Mouse (Mus musculus) midbrain, embryonic 14.5 days (tissue): Measurements from ENCODE around the gene Exoc3l. TPM values are rescaled to one million over a fixed set of nuclear protein-coding genes. Genes with fewer than 3 reads are reported as not detected.
"Not testable (repeated sequence)": the region's sequence is repeated elsewhere in the genome, so short reads cannot be mapped to it uniquely, and the experiment has no call there.

Source experiments
- ATAC-seq: fragments of 200-750 bp; cut with Nextera tagmentation; 2 replicates; pipeline ENCODE4 v1.8.0; 2017; ENCODE audit warnings: moderate number of reproducible peaks, moderate library complexity; ENCODE audit not compliant: low FRiP score, low TSS enrichment
- DNase-seq: peaks from one replicate; pipeline ENCODE4 v3.0.0-alpha.2; 2015
- H3K27ac ChIP-seq: fragments of 300-500 bp; sonication (generic); replicated peaks from 2 replicates; pipeline ENCODE4 v1.5.1; 2014; ENCODE audit warnings: mild to moderate bottlenecking, low read depth, low read length, moderate library complexity
- H3K27me3 ChIP-seq: fragments of 300-500 bp; sonication (generic); 2 replicates; pipeline ENCODE4 v1.6.1; 2014; ENCODE audit warnings: low read length, control low read depth, mixed read lengths; ENCODE audit not compliant: control insufficient read depth, insufficient read depth
- H3K36me3 ChIP-seq: fragments of 300-500 bp; sonication (generic); 2 replicates; pipeline ENCODE4 v1.6.1; 2014; ENCODE audit warnings: low read length, control low read depth; ENCODE audit not compliant: control insufficient read depth, insufficient read depth
- H3K4me1 ChIP-seq: fragments of 300-500 bp; sonication (generic); 2 replicates; pipeline ENCODE4 v1.6.1; 2014; ENCODE audit warnings: mild to moderate bottlenecking, antibody characterized with exemption, low read length, control low read depth; ENCODE audit not compliant: control insufficient read depth, insufficient read depth
- H3K4me2 ChIP-seq: fragments of 300-500 bp; sonication (generic); 2 replicates; pipeline ENCODE4 v1.6.1; 2014; ENCODE audit warnings: mild to moderate bottlenecking, low read length, moderate library complexity
- H3K4me3 ChIP-seq: fragments of 300-500 bp; sonication (generic); replicated peaks from 2 replicates; pipeline ENCODE4 v1.5.1; 2014; ENCODE audit warnings: low read depth, low read length
- H3K9ac ChIP-seq: fragments of 300-500 bp; sonication (generic); replicated peaks from 2 replicates; pipeline ENCODE4 v1.6.1; 2014; ENCODE audit warnings: mild to moderate bottlenecking, low read length, moderate library complexity
- H3K9me3 ChIP-seq: fragments of 300-500 bp; sonication (generic); 2 replicates; pipeline ENCODE4 v1.6.1; 2016; ENCODE audit warnings: low read length, control low read depth, mixed read lengths; ENCODE audit not compliant: control insufficient read depth
- WGBS: fragments of 180-500 bp; shearing (Covaris S2); extraction: QIAGEN DNeasy Blood & Tissue Kit; methylation state at CpG from one replicate; pipeline ENCODE4 v1.1.7; 2014; 5-methylcytosine and 5-hydroxymethylcytosine counted together
- polyA plus RNA-seq: library from polyadenylated mRNA; unstranded; fragments of >200 nt; fragmentation: Nextera tagmentation; extraction: Ambion mirVana; gene quantifications from 2 replicates; pipeline ENCODE4 v1.2.1, GENCODE M21; 2014

Gene Exoc3l
- polyA plus RNA-seq, 1 experiment from 2014 or later: 13.1 TPM

DNA sequence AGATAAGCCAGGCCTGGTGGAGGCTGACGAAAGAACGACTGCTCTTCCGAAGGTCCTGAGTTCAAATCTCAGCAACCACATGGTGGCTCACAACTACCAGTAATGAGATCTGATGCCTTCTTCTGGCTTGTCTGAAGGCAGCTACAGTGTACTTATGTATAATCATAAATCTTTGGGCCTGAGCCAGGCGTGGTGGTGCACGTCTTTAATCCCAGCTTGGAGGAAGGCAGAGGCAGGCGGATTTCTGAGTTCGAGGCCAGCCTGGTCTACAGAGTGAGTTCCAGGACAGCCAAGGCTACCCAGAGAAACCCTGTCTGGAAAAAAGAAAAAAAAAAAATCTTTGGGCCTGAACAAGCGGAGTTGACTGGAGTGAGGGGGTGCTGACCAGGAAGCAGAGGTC lies 4.5 kb downstream of the Exoc3l start:
- H3K27ac ChIP-seq, H3K9me3 ChIP-seq, H3K27me3 ChIP-seq, DNase-seq, H3K4me3 ChIP-seq, H3K9ac ChIP-seq, ATAC-seq, H3K36me3 ChIP-seq, H3K4me2 ChIP-seq: not testable (repeated sequence)
- peaks cover 32% of the 10 kb centered on the region for H3K4me1 ChIP-seq
- WGBS: 82% methylated on average over 8 of the region's 8 CpGs

DNA sequence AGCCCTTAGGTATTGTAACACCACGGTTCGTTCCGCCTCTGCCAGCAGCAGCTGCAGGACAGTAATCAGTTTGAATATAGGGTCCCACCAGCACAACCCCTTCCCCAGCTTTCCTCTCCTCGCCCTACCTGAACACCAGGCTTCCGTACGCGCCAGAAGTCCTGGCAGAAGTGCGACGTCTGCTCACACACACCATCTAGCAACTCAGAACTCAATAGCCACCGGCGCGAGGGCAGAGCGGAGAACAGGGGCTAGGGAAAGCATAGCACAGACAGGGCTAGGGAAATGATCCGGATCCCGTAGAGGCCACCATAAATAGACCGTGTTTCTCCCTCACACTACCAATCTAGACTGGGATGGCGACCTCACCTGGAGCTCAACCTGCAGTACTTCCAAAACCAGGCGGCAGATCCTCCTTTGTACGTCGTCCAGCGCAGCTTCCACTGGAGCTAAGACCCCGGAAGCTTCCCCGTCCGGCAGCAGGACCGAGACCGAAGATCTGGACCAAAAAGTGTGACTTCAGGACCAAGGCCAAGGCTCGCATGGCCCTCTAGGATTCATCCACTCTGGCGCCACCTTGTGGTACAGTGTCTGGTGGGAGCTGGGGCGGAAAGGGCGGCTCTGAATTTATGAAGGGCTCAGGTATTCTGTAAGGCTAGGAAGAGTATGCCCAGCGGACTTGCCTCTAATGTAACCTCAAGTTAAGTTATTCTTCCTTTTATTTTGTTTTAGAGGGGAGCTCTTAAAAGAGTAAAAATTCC lies 5.2 kb downstream of the Exoc3l start:
- WGBS: 4% methylated on average over 31 of the region's 31 CpGs
- ATAC-seq (no peak), DNase-seq (peak; percentile 90)
- peak overlapping the region; percentile 67 for H3K4me2 ChIP-seq
- H3K36me3 ChIP-seq: no peaks in the 10 kb centered on the region
- peaks cover 38% of the 10 kb centered on the region for H3K4me1 ChIP-seq
- H3K27me3 ChIP-seq: peaks cover 10% of the 10 kb centered on the region; the same call in 1 of the 2 replicates
- H3K9ac ChIP-seq: peak overlapping the region; percentile 7; the same call in 1 of the 2 replicates
- no peaks in the 10 kb centered on the region for H3K9me3 ChIP-seq
- H3K4me3 ChIP-seq: peak overlapping the region; percentile 49
- no peak overlapping the region for H3K27ac ChIP-seq

DNA sequence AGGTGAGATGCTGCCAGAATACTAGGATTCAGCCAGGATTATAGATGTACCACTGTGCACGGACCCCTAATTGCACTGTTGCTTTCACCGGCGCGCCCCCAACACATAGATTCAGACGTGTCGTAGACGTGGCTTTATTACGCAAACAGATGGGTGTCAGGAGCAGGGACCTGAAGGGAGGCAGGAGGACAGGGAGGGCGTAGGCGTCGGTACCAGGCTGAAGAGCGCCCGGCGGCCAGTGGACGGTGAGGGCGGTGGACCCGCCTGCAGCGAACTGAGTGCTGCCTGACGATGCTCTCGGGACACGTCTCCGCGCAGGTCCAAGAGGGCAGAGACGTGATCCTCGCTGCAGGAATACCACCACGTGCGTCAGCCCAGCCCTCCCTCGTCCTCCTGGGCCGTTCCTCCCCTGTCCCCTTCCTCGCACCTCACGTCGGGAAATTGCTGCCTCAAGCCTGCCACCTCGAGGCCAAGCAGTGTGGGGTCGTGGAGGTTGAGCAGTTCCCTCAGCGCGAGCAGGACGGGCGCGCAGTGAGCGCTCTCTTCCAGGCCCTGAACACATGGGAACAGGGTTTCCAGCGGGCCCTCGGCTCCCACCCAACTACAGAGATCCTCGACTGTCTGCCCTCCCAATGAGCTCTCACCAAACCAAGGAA lies 6.0 kb downstream of the Exoc3l start, which contains the start of gene 4931428F04Rik:
4931428F04Rik (minus strand) TSS at position 60 of the 656 bp plus-strand sequence.
- Histone ChIP-seq H3K27ac (peak within 1 kb of the TSS; percentile 94), H3K4me1 (peaks cover 42% of the 10 kb centered on the region), H3K27me3 (peaks cover 10% of the 10 kb centered on the region; the same call in 1 of the 2 replicates), H3K4me2 (peak within 1 kb of the TSS; percentile 67), H3K9ac (peak within 1 kb of the TSS; percentile 66), H3K4me3 (peak within 1 kb of the TSS; percentile 49), H3K9me3 (no peaks in the 10 kb centered on the region), H3K36me3 (peaks cover 8% of the 10 kb centered on the region)
- 1% methylated on average over 43 of the region's 43 CpGs for WGBS
- DNase-seq: peak; percentile 76
- ATAC-seq: peak; percentile 43

DNA sequence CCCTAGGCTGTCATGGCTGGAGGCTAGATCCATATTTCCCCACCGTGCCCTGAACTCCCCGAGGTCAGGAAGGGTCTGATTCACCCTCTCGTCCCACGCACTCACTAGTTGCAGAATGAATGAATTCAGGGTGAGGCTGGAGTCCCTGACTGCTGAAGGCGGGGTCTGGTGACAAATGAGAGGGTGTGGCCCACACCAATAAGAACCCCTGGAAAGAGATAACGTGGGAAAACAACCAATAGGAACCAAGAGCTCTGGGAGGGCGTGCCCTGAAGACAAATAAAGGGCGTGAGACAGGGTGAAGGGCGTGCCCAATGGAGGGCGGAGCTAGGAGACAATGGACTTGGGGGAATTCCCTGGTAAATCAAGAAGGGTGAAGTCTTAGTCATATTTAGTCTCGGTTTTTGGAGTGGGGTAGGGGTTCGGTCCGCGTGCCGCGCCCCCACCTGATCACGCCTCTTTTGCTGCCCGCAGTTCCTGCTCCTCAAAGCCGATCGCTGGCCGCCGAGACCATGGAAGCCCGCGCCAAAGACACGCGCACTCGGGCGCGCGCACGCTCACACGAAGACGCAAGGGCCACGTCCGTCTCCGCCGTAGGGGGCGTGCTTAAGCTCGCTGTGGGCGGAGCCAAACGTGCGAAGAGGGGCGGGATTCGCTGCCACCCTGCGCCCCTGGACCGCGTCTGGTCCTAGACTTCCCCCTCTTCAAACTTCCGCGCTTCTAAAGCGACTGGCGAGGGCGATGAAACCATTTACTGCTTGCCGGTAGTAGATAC lies 6.8 kb downstream of the Exoc3l start:
- under 1% methylated on average over 53 of the region's 53 CpGs for WGBS
- Histone ChIP-seq H3K4me1 (peaks cover 42% of the 10 kb centered on the region), H3K9me3 (no peaks in the 10 kb centered on the region), H3K9ac (peak overlapping the region; percentile 66), H3K36me3 (peaks cover 14% of the 10 kb centered on the region), H3K27me3 (peaks cover 10% of the 10 kb centered on the region; the same call in 1 of the 2 replicates), H3K27ac (peak overlapping the region; percentile 94), H3K4me2 (peak overlapping the region; percentile 67), H3K4me3 (peak overlapping the region; percentile 49)
- DNase-seq (peak; percentile 100), ATAC-seq (peak; percentile 93)

- ATAC-seq (no peak), DNase-seq (no peak)
- peaks cover 20% of the 10 kb centered on the region for H3K36me3 ChIP-seq
- H3K27me3 ChIP-seq: peaks cover 10% of the 10 kb centered on the region; the same call in 1 of the 2 replicates
- H3K9me3 ChIP-seq: no peaks in the 10 kb centered on the region
- H3K4me3 ChIP-seq: peak overlapping the region; percentile 49
- H3K4me2 ChIP-seq: peak overlapping the region; percentile 67
- peak overlapping the region; percentile 94 for H3K27ac ChIP-seq
- peaks cover 42% of the 10 kb centered on the region for H3K4me1 ChIP-seq
- H3K9ac ChIP-seq: peak overlapping the region; percentile 66
- WGBS: 87% methylated on average over 5 of the region's 5 CpGs
These were observed 7.7 kb downstream of the Exoc3l start for GRCm38 (mm10) chr8:105288231-105288630.

- peaks cover 42% of the 10 kb centered on the region for H3K4me1 ChIP-seq
- peak overlapping the region; percentile 20; the same call in 1 of the 2 replicates for H3K9ac ChIP-seq
- no peak for ATAC-seq
- WGBS: 88% methylated on average over 4 of the region's 4 CpGs
- H3K9me3 ChIP-seq: no peaks in the 10 kb centered on the region
- peaks cover 34% of the 10 kb centered on the region for H3K36me3 ChIP-seq
- no peak for DNase-seq
- H3K27me3 ChIP-seq: peaks cover 10% of the 10 kb centered on the region; the same call in 1 of the 2 replicates
- H3K27ac ChIP-seq: no peak overlapping the region
- peak overlapping the region; percentile 67 for H3K4me2 ChIP-seq
- H3K4me3 ChIP-seq: no peak overlapping the region
These were observed 9.0 kb downstream of the Exoc3l start for GRCm38 (mm10) chr8:105286907-105287306.

- no peak overlapping the region for H3K9ac ChIP-seq
- peaks cover 44% of the 10 kb centered on the region for H3K36me3 ChIP-seq
- H3K4me1 ChIP-seq: peaks cover 39% of the 10 kb centered on the region
- peaks cover 3% of the 10 kb centered on the region; the same call in 1 of the 2 replicates for H3K27me3 ChIP-seq
- H3K9me3 ChIP-seq: no peaks in the 10 kb centered on the region
- ATAC-seq (no peak), DNase-seq (no peak)
- H3K4me3 ChIP-seq: no peak overlapping the region
- no peak overlapping the region for H3K27ac ChIP-seq
- 52% methylated on average over 12 of the region's 12 CpGs for WGBS
- peak overlapping the region; percentile 17; the same call in 1 of the 2 replicates for H3K4me2 ChIP-seq
These were observed 10.4 kb downstream of the Exoc3l start for GRCm38 (mm10) chr8:105285514-105285913.

- DNase-seq: peak; percentile 44
- Histone ChIP-seq H3K9me3 (no peaks in the 10 kb centered on the region), H3K4me3 (no peak overlapping the region), H3K9ac (no peak overlapping the region), H3K27ac (no peak overlapping the region), H3K36me3 (peaks cover 53% of the 10 kb centered on the region), H3K4me1 (peaks cover 34% of the 10 kb centered on the region), H3K27me3 (peaks cover 19% of the 10 kb centered on the region; the same call in 1 of the 2 replicates), H3K4me2 (no peak overlapping the region)
- 24% methylated on average over 23 of the region's 23 CpGs for WGBS
- no peak for ATAC-seq
These were observed 12.8 kb downstream of the Exoc3l start for GRCm38 (mm10) chr8:105283074-105283473.
